Mouse (Mus musculus) neural tube, embryonic 13.5 days (tissue): Measurements from ENCODE around the gene Spats2. TPM values are rescaled to one million over a fixed set of nuclear protein-coding genes. Genes with fewer than 3 reads are reported as not detected.
"Not testable (repeated sequence)": the region's sequence is repeated elsewhere in the genome, so short reads cannot be mapped to it uniquely, and the experiment has no call there.

Source experiments
- ATAC-seq: fragments of 200-750 bp; cut with Nextera tagmentation; 2 replicates; pipeline ENCODE4 v1.8.0; 2017; ENCODE audit warnings: low read depth, mild to moderate bottlenecking, moderate TSS enrichment, moderate library complexity
- H3K27ac ChIP-seq: fragments of 300-500 bp; sonication (generic); replicated peaks from 2 replicates; pipeline ENCODE4 v1.5.1; 2015; ENCODE audit warnings: moderate library complexity, mild to moderate bottlenecking, inconsistent platforms
- H3K27me3 ChIP-seq: fragments of 300-500 bp; sonication (generic); 2 replicates; pipeline ENCODE4 v1.6.1; 2015; ENCODE audit warnings: mild to moderate bottlenecking, inconsistent platforms
- H3K36me3 ChIP-seq: fragments of 300-500 bp; sonication (generic); 2 replicates; pipeline ENCODE4 v1.6.1; 2015; ENCODE audit warnings: mild to moderate bottlenecking, inconsistent platforms
- H3K4me1 ChIP-seq: fragments of 300-500 bp; sonication (generic); replicated peaks from 2 replicates; pipeline ENCODE4 v1.6.1; 2015; ENCODE audit warnings: inconsistent platforms
- H3K4me2 ChIP-seq: fragments of 300-500 bp; sonication (generic); 2 replicates; pipeline ENCODE4 v1.6.1; 2015; ENCODE audit warnings: inconsistent platforms, mild to moderate bottlenecking, moderate library complexity
- H3K4me3 ChIP-seq: fragments of 300-500 bp; sonication (generic); 2 replicates; pipeline ENCODE4 v1.5.1; 2015; ENCODE audit warnings: mild to moderate bottlenecking, inconsistent platforms
- H3K9ac ChIP-seq: fragments of 300-500 bp; sonication (generic); 2 replicates; pipeline ENCODE4 v1.6.1; 2015; ENCODE audit warnings: moderate library complexity, mild to moderate bottlenecking, inconsistent platforms
- H3K9me3 ChIP-seq: fragments of 300-500 bp; sonication (generic); 2 replicates; pipeline ENCODE4 v1.6.1; 2016; ENCODE audit warnings: inconsistent platforms
- WGBS: fragments of 180-500 bp; shearing (Covaris S2); methylation state at CpG from one replicate; pipeline ENCODE4 v1.1.7; 2015; 5-methylcytosine and 5-hydroxymethylcytosine counted together
- polyA plus RNA-seq: library from polyadenylated mRNA; unstranded; fragments of >200 nt; fragmentation: Nextera tagmentation; extraction: Ambion mirVana; gene quantifications from 2 replicates; pipeline ENCODE4 v1.2.1, GENCODE M21; 2015

The Spats2 gene
- polyA plus RNA-seq, 1 experiment from 2014 or later, result 44.4 TPM

DNA sequence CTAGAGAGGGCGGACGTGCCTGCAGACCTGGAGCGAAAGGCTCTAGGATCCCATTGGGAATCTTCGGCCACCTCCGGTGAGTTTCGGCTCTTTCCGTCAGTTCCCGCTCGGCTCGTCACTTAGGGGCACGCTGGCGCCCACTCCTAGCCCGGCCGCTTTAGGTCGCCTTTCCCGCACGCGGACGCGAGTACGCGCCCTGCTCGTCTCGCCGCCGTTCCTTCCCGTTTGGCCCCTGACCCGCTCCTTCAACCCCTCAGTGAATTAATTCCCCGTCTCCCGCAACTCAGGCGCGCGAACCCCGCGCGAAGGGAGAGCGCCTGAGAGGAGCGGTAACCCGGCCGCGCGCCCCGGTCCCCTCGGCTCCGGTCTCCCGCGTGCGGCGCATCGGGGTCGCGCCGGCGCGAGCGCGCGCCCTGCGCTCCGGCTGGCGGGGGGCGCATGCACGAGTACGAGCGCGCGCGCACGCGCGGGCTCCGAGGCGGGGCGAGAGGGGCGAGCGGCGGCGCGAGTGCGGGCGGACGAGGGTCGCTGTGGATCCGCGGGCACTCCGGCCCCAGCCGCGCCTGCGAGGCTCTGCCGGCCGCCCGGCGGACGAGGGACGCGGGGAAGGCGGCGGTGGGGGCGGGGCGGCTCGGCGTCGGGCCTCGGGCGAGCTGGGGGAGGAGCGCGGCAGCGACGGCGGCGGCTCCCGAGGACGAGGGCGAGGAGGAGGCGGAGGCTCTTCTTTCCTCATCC lies 532 bp downstream of the Spats2 start:
- 0 out of 2 replicates have a peak, but pooled peaks cover 3% of the 10 kb centered on the region for H3K27me3 ChIP-seq
- H3K4me3 ChIP-seq, result peak overlapping the region; percentile 82
- peak overlapping the region; percentile 67 for H3K4me2 ChIP-seq
- peaks cover 44% of the 10 kb centered on the region for H3K4me1 ChIP-seq
- H3K36me3 ChIP-seq, result no peaks in the 10 kb centered on the region
- no peaks in the 10 kb centered on the region for H3K9me3 ChIP-seq
- peak overlapping the region; percentile 94 for H3K9ac ChIP-seq
- ATAC-seq, result peak; percentile 93
- peak overlapping the region; percentile 96 for H3K27ac ChIP-seq
- WGBS, result under 1% methylated on average over 114 of the region's 115 CpGs

DNA sequence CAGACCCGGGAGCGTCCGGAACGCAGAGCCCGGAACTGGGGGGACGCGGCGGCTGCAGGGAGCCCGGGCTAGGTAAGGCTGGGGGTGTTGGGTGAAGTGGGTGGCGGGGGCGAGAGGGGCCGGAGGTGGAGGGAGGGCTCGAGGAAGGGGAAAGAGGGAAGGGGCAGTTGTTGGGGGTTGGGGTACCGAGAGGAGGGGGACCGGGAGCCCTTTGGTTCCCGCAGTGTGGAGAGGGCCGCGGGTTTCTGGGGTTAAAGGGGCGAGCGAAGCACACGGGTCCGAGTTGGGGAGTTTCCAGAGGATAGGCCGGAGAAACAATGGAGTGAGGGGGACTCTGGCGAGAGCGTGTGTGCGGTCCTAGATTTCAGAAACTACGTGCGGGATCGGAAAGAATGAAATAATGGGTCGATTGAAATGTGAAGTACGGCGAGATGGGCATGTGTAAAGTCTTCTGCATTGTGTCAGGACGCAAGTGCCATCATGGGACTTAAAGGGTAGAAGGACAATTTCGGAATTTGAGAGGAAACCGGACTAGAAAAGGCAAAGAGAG lies 1.2 kb downstream of the Spats2 start:
- H3K27ac ChIP-seq, result peak overlapping the region; percentile 96
- H3K36me3 ChIP-seq, result no peaks in the 10 kb centered on the region
- peak; percentile 81 for ATAC-seq
- H3K27me3 ChIP-seq, result 0 out of 2 replicates have a peak, but pooled peaks cover 3% of the 10 kb centered on the region
- peak overlapping the region; percentile 94 for H3K9ac ChIP-seq
- no peaks in the 10 kb centered on the region for H3K9me3 ChIP-seq
- peak overlapping the region; percentile 82 for H3K4me3 ChIP-seq
- under 1% methylated on average over 34 of the region's 35 CpGs for WGBS
- H3K4me2 ChIP-seq, result peak overlapping the region; percentile 67
- H3K4me1 ChIP-seq, result peaks cover 46% of the 10 kb centered on the region

DNA sequence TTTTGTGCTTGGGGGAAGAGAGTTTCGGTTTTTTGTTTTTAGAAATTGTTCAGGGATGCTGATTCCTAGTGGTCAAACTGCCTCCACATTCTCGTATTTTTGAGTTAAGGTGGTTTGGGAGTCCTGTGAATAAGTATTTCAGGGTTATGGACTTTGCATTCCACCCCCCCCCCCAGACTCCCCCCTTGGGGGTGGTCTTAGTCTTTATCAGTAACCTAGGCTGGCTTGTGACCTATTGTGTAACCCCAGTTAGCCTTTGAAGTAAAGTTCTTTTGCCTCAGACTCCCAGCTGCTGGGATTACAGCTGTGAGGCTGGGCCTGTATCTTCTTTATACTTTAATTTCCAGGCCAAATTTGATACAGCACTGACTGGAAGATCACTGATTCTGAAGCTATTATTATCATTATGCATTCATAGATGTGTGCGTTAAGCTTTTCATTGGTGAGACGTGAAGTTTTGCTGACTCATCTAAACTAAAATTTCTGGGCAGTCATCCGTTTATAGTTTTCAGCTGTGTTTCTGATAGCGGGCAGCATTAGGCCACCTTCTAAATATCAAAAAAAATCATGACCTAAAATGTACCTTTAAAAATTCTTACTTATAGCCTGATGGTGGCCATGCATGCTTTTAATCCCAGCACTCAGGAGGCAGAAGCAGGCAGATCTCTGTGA lies 2.3 kb downstream of the Spats2 start:
- H3K9ac ChIP-seq, result peak overlapping the region; percentile 94
- WGBS, result 65% methylated on average over 6 of the region's 6 CpGs

DNA sequence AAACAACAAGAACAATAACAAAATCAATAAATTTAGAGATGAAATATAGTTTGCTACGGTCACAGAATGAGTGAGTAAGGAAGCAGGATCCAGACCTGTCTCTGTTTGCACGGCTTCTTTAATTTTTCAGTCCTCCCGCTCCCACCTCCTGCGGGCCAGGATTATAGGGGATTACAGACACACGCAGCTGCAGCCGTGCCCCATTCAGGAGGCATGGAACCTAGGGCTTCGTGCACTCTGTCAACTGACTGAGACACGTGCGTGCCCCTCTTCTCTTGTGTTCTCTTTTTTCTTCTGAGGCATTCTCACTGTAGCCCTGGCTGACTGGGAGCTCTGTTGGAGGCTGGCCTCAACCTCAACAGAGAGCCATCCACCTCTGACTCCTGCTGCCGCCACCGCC lies 3.7 kb downstream of the Spats2 start:
- Histone ChIP-seq H3K4me2 (no peak overlapping the region; the same call in 1 of the 2 replicates), H3K4me3 (no peak overlapping the region), H3K9ac (peak overlapping the region; percentile 45; the same call in 1 of the 2 replicates), H3K27me3 (0 out of 2 replicates have a peak, but pooled peaks cover 3% of the 10 kb centered on the region), H3K27ac (no peak overlapping the region), H3K4me1 (peaks cover 46% of the 10 kb centered on the region), H3K36me3 (no peaks in the 10 kb centered on the region), H3K9me3 (no peaks in the 10 kb centered on the region)
- no peak for ATAC-seq
- 71% methylated on average over 11 of the region's 11 CpGs for WGBS

More for the DNA sequence above, 2.3 kb downstream of the Spats2 start:
- H3K4me1 ChIP-seq, result peaks cover 46% of the 10 kb centered on the region
- H3K9me3 ChIP-seq, result no peaks in the 10 kb centered on the region
- ATAC-seq, result no peak
- peak overlapping the region; percentile 67 for H3K4me2 ChIP-seq
- H3K36me3 ChIP-seq, result no peaks in the 10 kb centered on the region
- H3K27me3 ChIP-seq, result 0 out of 2 replicates have a peak, but pooled peaks cover 3% of the 10 kb centered on the region
- H3K27ac ChIP-seq, result no peak overlapping the region
- H3K4me3 ChIP-seq, result peak overlapping the region; percentile 82

DNA sequence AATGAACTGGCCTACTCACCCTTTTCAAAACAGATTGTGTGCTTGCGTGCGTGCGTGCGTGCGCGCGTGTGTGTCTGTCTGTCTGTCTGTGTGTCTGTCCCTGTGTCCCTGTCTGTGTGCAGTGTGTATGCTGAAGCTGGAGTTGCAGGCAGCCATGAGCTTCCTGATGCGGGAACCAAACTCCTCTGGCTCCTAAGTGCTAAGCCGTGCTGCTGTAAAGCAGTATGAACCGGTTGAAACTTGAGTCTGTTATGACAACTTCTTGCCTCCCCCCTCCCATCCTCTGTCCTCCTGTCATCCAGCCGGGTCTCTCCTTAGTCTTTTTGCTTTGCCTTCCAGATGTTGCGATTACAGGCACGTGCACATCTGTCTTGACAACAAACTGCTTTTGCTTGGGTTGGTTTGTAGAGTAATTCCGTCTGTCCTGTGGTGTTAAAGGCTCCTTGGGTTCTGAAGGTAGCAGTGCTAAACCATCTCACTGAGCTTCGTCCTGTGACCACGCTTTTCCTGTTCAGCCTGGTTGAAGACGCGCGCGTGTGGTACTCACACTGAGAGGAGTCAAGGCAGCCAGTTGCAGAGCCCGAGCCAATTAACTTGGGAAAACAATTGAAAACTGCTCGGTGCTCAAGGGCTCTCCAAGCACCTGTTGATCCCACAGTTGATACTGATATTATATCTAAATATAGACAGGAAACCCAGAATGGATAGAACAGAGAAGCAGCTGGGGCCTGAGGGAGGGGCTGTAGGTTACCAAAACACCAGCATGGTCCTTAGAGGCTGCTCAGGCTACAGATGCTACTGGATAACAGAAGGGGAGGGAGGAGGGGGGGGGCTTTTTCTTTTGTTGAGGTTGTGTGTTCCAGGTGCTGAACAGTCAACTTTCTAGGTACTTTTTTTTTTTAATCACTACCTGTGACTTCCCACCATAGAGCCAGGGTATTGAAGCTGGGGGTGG lies 4.5 kb downstream of the Spats2 start:
- Histone ChIP-seq H3K9ac (peak overlapping the region; percentile 45), H3K27ac (no peak overlapping the region), H3K4me2 (no peak overlapping the region)

DNA sequence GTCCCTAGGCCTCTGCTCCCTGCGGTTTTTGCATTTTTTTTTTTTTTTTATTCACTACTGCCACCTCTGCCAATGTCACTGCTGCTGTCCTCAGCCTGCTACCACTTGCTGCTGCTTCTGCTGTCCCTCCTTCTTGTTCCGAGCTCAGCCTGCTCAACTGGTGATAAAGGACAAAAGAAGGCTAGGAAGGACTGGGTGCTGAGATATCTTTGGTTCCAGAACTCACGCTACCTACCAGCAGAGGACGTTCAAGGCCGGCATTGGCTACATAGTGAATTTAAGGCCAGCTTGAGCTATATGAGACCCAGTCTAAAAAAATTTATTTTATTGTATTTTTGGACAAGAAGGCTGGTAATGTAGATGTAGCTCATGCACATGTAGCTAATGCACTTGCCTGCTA lies 12.7 kb downstream of the Spats2 start:
- Histone ChIP-seq H3K27me3 (no peaks in the 10 kb centered on the region), H3K4me1 (peaks cover 7% of the 10 kb centered on the region; the same call in 1 of the 2 replicates), H3K4me2 (no peak overlapping the region), H3K27ac (no peak overlapping the region), H3K9me3 (no peaks in the 10 kb centered on the region), H3K4me3 (no peak overlapping the region), H3K9ac (no peak overlapping the region), H3K36me3 (peaks cover 7% of the 10 kb centered on the region)
- 91% methylated on average over 5 of the region's 5 CpGs for WGBS
- no peak for ATAC-seq

More for the DNA sequence above, 4.5 kb downstream of the Spats2 start:
- Histone ChIP-seq H3K27me3 (no peaks in the 10 kb centered on the region), H3K36me3 (no peaks in the 10 kb centered on the region), H3K4me1 (peaks cover 46% of the 10 kb centered on the region), H3K4me3 (no peak overlapping the region), H3K9me3 (no peaks in the 10 kb centered on the region)
- ATAC-seq, result no peak
- 74% methylated on average over 22 of the region's 22 CpGs for WGBS

DNA sequence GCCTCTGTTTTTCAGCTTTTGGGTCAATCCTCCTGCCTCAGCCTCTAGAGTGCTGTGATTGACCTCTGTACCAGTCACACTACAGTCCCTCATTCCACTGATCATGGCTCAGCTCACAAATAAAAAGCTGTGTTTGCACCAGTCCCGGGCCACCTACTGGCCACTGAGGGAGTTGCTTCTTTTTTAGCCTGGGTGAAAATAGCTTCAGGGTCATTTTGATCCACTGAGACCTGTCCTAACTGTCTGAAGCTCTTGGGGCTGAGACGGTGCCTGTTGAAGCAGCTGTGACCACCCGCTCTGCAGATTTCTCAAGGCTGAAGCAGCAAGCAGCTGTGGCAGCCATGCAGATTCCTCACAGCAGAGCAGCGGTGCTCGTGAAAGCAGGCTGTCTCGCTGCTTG lies 14.0 kb downstream of the Spats2 start:
- no peak overlapping the region for H3K4me3 ChIP-seq
- H3K4me1 ChIP-seq, result peaks cover 7% of the 10 kb centered on the region; the same call in 1 of the 2 replicates
- no peaks in the 10 kb centered on the region for H3K27me3 ChIP-seq
- H3K4me2 ChIP-seq, result no peak overlapping the region
- 43% methylated on average over 6 of the region's 6 CpGs for WGBS
- no peak overlapping the region for H3K27ac ChIP-seq
- peak; percentile 50; the same call in 1 of the 2 replicates for ATAC-seq
- no peaks in the 10 kb centered on the region for H3K9me3 ChIP-seq
- H3K36me3 ChIP-seq, result peaks cover 7% of the 10 kb centered on the region
- H3K9ac ChIP-seq, result no peak overlapping the region

DNA sequence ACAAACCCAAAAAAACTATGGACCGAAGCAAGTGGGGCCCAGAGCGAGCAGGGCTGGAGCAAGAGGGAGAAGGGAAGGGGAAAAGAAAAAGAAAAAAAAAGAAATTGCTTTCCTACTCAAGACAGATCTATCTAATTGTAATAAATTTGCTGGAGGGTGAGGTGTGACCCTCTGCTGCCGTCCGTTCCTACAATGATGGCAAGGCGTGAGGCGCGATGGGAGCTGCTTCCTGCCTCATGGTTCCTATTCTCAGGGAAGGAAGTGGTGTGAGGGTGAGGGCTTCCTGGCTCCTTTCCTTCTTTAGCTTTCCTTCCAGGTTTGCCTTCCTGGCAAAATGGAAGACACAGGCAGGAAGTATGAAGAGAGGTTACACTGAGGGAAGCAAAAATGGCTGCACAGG lies 24.8 kb downstream of the Spats2 start:
- H3K36me3 ChIP-seq, result peaks cover 60% of the 10 kb centered on the region
- no peak overlapping the region for H3K4me3 ChIP-seq
- no peaks in the 10 kb centered on the region for H3K9me3 ChIP-seq
- H3K4me1 ChIP-seq, result no peaks in the 10 kb centered on the region
- no peak overlapping the region for H3K9ac ChIP-seq
- H3K4me2 ChIP-seq, result no peak overlapping the region
- no peak overlapping the region for H3K27ac ChIP-seq
- no peaks in the 10 kb centered on the region for H3K27me3 ChIP-seq
- WGBS, result 91% methylated on average over 7 of the region's 7 CpGs
- ATAC-seq, result no peak

DNA sequence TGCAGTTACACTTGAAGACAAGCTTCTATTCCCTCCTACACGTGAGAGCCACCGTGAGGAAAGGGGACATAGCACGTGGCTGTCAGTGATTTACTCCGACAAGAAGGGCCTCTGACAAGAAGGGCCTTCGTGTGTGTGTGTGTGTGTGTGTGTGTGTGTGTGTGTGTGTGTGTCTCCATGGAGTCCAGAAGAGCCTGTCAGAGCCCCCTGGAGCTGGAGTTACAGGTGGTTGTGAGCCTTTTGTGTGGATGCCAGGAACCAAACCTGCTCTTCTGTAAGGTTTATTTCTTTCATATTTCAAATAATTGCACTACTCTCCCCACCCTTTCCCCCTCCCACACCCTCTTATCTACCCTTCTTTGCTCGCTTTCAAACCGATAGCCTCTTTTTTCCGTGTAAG lies 25.6 kb downstream of the Spats2 start:
- 80% methylated on average over 8 of the region's 8 CpGs for WGBS
- Histone ChIP-seq H3K36me3 (peaks cover 52% of the 10 kb centered on the region), H3K27me3 (no peaks in the 10 kb centered on the region), H3K9ac (no peak overlapping the region), H3K4me3 (no peak overlapping the region), H3K27ac (no peak overlapping the region), H3K4me1 (no peaks in the 10 kb centered on the region), H3K9me3 (no peaks in the 10 kb centered on the region), H3K4me2 (no peak overlapping the region)
- ATAC-seq, result no peak

DNA sequence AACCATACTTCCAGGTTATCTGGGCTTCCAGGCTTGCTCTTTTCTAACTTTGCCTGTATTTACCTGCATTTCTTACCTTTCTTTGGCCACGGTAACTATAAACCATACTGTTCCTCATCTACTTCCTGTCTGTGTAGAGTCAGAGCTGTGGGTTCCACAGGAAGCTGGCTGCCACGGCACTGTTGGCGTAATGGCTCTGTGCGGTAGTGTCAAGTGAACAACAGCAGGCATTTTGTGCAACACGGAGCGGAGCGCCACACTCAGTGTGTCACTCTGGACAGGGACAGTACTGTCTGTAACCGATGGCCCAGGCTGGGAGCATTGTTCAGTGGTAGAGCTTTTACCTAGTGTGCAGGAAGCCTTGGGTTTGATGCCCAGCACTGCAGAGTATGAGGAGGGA lies 27.8 kb downstream of the Spats2 start:
- no peak overlapping the region for H3K9ac ChIP-seq
- H3K36me3 ChIP-seq, result peaks cover 38% of the 10 kb centered on the region
- H3K27ac ChIP-seq, result no peak overlapping the region
- H3K4me1 ChIP-seq, result no peaks in the 10 kb centered on the region
- H3K9me3 ChIP-seq, result no peaks in the 10 kb centered on the region
- H3K4me2 ChIP-seq, result no peak overlapping the region
- WGBS, result 96% methylated on average over 8 of the region's 8 CpGs
- no peak overlapping the region for H3K4me3 ChIP-seq
- no peaks in the 10 kb centered on the region for H3K27me3 ChIP-seq
- no peak for ATAC-seq

DNA sequence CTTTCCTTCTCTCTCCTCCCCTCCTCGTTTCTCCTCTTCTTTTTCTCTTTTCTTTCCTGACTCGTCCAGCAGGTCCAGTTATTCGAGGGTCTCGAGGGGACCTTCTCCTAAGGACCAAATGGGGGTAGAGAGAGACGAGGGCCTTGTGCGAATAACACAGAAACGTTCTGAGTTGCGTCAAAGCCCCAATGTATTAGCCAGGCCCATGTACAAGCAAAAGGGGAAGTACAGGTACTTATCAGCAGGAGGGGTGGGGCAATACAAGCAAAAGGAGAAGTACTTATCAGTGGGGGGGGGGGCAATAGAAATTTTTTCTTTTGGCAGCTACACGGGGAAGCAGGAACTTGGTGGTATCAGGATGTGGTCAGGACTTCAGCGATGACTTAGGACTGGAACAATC lies 28.8 kb downstream of the Spats2 start:
- H3K4me3 ChIP-seq, H3K4me1 ChIP-seq, H3K9ac ChIP-seq, ATAC-seq, H3K4me2 ChIP-seq, H3K9me3 ChIP-seq, H3K27me3 ChIP-seq, H3K27ac ChIP-seq: not testable (repeated sequence)
- 89% methylated on average over 10 of the region's 10 CpGs for WGBS
- H3K36me3 ChIP-seq, result peaks cover 30% of the 10 kb centered on the region
